Mouse (Mus musculus) spleen, adult 2 months (tissue): ENCODE results near the gene Nuak1. TPM values are rescaled to one million over a fixed set of nuclear protein-coding genes. Genes with fewer than 3 reads are reported as not detected.
A peak's percentile ranks its signal among the peaks of the same experiment; 100 is the strongest.

Experiments used
- DNase-seq, 2 experiments: peaks; one replicate each; pipeline versions ENCODE4 v3.0.0 to v3.0.0-alpha.2; 2012 to 2021; ENCODE audit warnings: low spot score in 2 of 2, low read depth in 1 of 2
- H3K27ac ChIP-seq: fragments of 200-500 bp; 2 replicates; pipeline ENCODE4 v1.5.1; 2012; ENCODE audit warnings: low read length, inconsistent platforms; ENCODE audit not compliant: insufficient read depth
- H3K27me3 ChIP-seq: fragments of 200-500 bp; 2 replicates; pipeline ENCODE4 v1.6.1; 2012; ENCODE audit warnings: mild to moderate bottlenecking, moderate library complexity, low read length, inconsistent platforms; ENCODE audit not compliant: control insufficient read depth, insufficient read depth
- H3K36me3 ChIP-seq: fragments of 200-500 bp; 2 replicates; pipeline ENCODE4 v1.6.1; 2012; ENCODE audit warnings: mild to moderate bottlenecking, low read length, inconsistent platforms; ENCODE audit not compliant: control insufficient read depth, insufficient read depth
- H3K4me1 ChIP-seq: fragments of 200-500 bp; 2 replicates; pipeline ENCODE4 v1.6.1; 2011; ENCODE audit warnings: inconsistent platforms; ENCODE audit not compliant: control insufficient read depth, insufficient read depth, insufficient read length
- H3K4me3 ChIP-seq: fragments of 200-500 bp; 2 replicates; pipeline ENCODE4 v1.5.1; 2011; ENCODE audit warnings: mild to moderate bottlenecking, inconsistent platforms; ENCODE audit not compliant: insufficient read depth, insufficient read length; ENCODE audit errors: extremely low read depth
- CTCF ChIP-seq: fragments of 200-500 bp; IDR thresholded peaks from 2 replicates; pipeline ENCODE4 v1.5.1; 2011; ENCODE audit warnings: mild to moderate bottlenecking, inconsistent platforms; ENCODE audit not compliant: insufficient read depth, insufficient read length, insufficient replicate concordance; ENCODE audit errors: extremely low read depth
- POLR2A ChIP-seq: fragments of 200-500 bp; IDR thresholded peaks from 2 replicates; pipeline ENCODE4 v1.6.1; 2011; ENCODE audit warnings: low read depth, low read length, inconsistent platforms
- WGBS: fragments of 180-500 bp; shearing (Covaris S2); methylation state at CpG from one replicate; pipeline ENCODE4 v1.1.7; 2018; 5-methylcytosine and 5-hydroxymethylcytosine counted together
- polyA plus RNA-seq: library from polyadenylated mRNA; depleted of rRNA; stranded (reverse); fragments of >200 nt; gene quantifications from 2 replicates; pipeline ENCODE4 v1.2.3, GENCODE M21; 2012

The Nuak1 gene
- polyA plus RNA-seq, 1 experiment: 7.0 TPM

- no peak for DNase-seq
- 90% methylated on average over 5 of the region's 5 CpGs for WGBS
- no peaks in the 10 kb centered on the region for H3K27me3 ChIP-seq
- peaks cover 34% of the 10 kb centered on the region; the same call in 1 of the 2 replicates for H3K4me1 ChIP-seq
- no peak overlapping the region for H3K27ac ChIP-seq
- no peaks in the 10 kb centered on the region for H3K36me3 ChIP-seq
- TF ChIP-seq POLR2A: no peak
- no peak overlapping the region for H3K4me3 ChIP-seq
Measured at GRCm38 (mm10) chr10:84389707-84390106, 50.7 kb downstream of the Nuak1 start.

- no peaks in the 10 kb centered on the region for H3K27me3 ChIP-seq
- no peak for DNase-seq
- 49% methylated on average over 22 of the region's 22 CpGs for WGBS
- TF ChIP-seq CTCF (no peak), POLR2A (no peak)
- 0 out of 2 replicates have a peak overlapping the region, but pooled peaks have one; percentile 20 for H3K27ac ChIP-seq
- no peak overlapping the region for H3K4me3 ChIP-seq
- H3K36me3 ChIP-seq: no peaks in the 10 kb centered on the region
- peaks cover 38% of the 10 kb centered on the region; the same call in 1 of the 2 replicates for H3K4me1 ChIP-seq
Measured at GRCm38 (mm10) chr10:84388357-84389141, 51.8 kb downstream of the Nuak1 start.

GRCm38 (mm10) chr10:84387338-84387737, 53.1 kb downstream of the Nuak1 start:
- Histone ChIP-seq H3K27ac (no peak overlapping the region), H3K4me1 (peaks cover 38% of the 10 kb centered on the region; the same call in 1 of the 2 replicates), H3K4me3 (no peak overlapping the region), H3K36me3 (no peaks in the 10 kb centered on the region), H3K27me3 (no peaks in the 10 kb centered on the region)
- TF ChIP-seq CTCF (no peak), POLR2A (no peak)
- WGBS: 6% methylated on average over 4 of the region's 4 CpGs
- DNase-seq: peak in 1 of 2 experiments; percentile 17

GRCm38 (mm10) chr10:84386625-84387242, 53.7 kb downstream of the Nuak1 start:
- Histone ChIP-seq H3K27ac (no peak overlapping the region), H3K4me3 (no peak overlapping the region), H3K4me1 (peaks cover 38% of the 10 kb centered on the region; the same call in 1 of the 2 replicates), H3K27me3 (no peaks in the 10 kb centered on the region), H3K36me3 (no peaks in the 10 kb centered on the region)
- TF ChIP-seq CTCF (no peak), POLR2A (no peak)
- WGBS: 70% methylated on average over 13 of the region's 13 CpGs
- DNase-seq: no peak

GRCm38 (mm10) chr10:84386214-84386613, 54.2 kb downstream of the Nuak1 start:
- 70% methylated on average over 3 of the region's 3 CpGs for WGBS
- TF ChIP-seq POLR2A (no peak), CTCF (no peak)
- Histone ChIP-seq H3K27ac (no peak overlapping the region), H3K27me3 (no peaks in the 10 kb centered on the region), H3K4me3 (no peak overlapping the region), H3K4me1 (peaks cover 38% of the 10 kb centered on the region; the same call in 1 of the 2 replicates), H3K36me3 (no peaks in the 10 kb centered on the region)
- DNase-seq: no peak

- TF ChIP-seq CTCF (no peak), POLR2A (no peak)
- DNase-seq: no peak
- Histone ChIP-seq H3K36me3 (no peaks in the 10 kb centered on the region), H3K27me3 (no peaks in the 10 kb centered on the region), H3K27ac (no peak overlapping the region), H3K4me3 (no peak overlapping the region), H3K4me1 (peaks cover 38% of the 10 kb centered on the region; the same call in 1 of the 2 replicates)
- WGBS: 79% methylated on average over 9 of the region's 9 CpGs
Measured at GRCm38 (mm10) chr10:84384761-84385160, 55.6 kb downstream of the Nuak1 start.
